Mouse (Mus musculus): ENCODE results near the gene Igfbp1. TPM values are rescaled to one million over a fixed set of nuclear protein-coding genes. Genes with fewer than 3 reads are reported as not detected.
A peak's percentile ranks its signal among the peaks of the same experiment; 100 is the strongest.
"Not testable (repeated sequence)": the region's sequence is repeated elsewhere in the genome, so short reads cannot be mapped to it uniquely, and the experiment has no call there.

Igfbp1 gene
- total RNA-seq, 2 experiments from 2014 or later: not detected

GRCm38 (mm10) chr11:7193134-7193533 is 4.4 kb upstream of the Igfbp1 start:
- intact Hi-C loops (cut with DNase I): no loop called here
- no peak for DNase-seq (ENCODE audit: low spot score in 2 of 2)

GRCm38 (mm10) chr11:7194432-7195311 is 2.9 kb upstream of the Igfbp1 start:
- intact Hi-C loops (cut with DNase I): no loop called here
- no peak for DNase-seq (ENCODE audit: low spot score in 2 of 2)

GRCm38 (mm10) chr11:7195312-7195685 is 2.3 kb upstream of the Igfbp1 start:
- no peak for DNase-seq (ENCODE audit: low spot score in 2 of 2)
- intact Hi-C loops (cut with DNase I): no loop called here

GRCm38 (mm10) chr11:7198006-7198405 is 424 bp downstream of the Igfbp1 start:
- no peak for DNase-seq (ENCODE audit: low spot score in 2 of 2)
- intact Hi-C loops (cut with DNase I): no loop called here

- intact Hi-C loops (cut with DNase I): no loop called here
- DNase-seq (ENCODE audit: low spot score in 2 of 2): no peak
Measured at GRCm38 (mm10) chr11:7198481-7199256, 1.1 kb downstream of the Igfbp1 start.

- intact Hi-C loops (cut with DNase I): loop anchor here (5.0 kb wide), 1 partner anchor 543 kb away; the partner anchor contains the start of gene Ramp3
Measured at GRCm38 (mm10) chr11:7199736-7200392, 2.3 kb downstream of the Igfbp1 start.

GRCm38 (mm10) chr11:7200393-7200783 is 2.8 kb downstream of the Igfbp1 start:
- intact Hi-C loops (cut with DNase I): loop anchor here (5.0 kb wide), 1 partner anchor 543 kb away; the partner anchor contains the start of gene Ramp3
- no peak for DNase-seq (ENCODE audit: low spot score in 2 of 2)

More at GRCm38 (mm10) chr11:7199736-7200392, 2.3 kb downstream of the Igfbp1 start:
- peak; percentile 52 to 74 for DNase-seq (ENCODE audit: low spot score in 2 of 2)

GRCm38 (mm10) chr11:7202206-7202605 is 4.6 kb downstream of the Igfbp1 start:
- DNase-seq (ENCODE audit: low spot score in 2 of 2): no peak
- intact Hi-C loops (cut with DNase I): loop anchor here (5.0 kb wide), 1 partner anchor 545 kb away; the partner anchor contains the start of gene Ramp3

GRCm38 (mm10) chr11:7203846-7204245 is 6.3 kb downstream of the Igfbp1 start:
- intact Hi-C loops (cut with DNase I): loop anchor here (5.0 kb wide), 1 partner anchor 547 kb away; the partner anchor contains the start of gene Ramp3
- no peak for DNase-seq (ENCODE audit: low spot score in 2 of 2)

- intact Hi-C loops (cut with DNase I): loop anchor here (2.0 to 10.0 kb wide), 3 partner anchors 357 to 1092 kb away; no protein-coding TSS in a partner anchor
- DNase-seq (ENCODE audit: low spot score in 2 of 2): peak; percentile 77 to 80
Measured at GRCm38 (mm10) chr11:7210343-7210742, 12.8 kb downstream of the Igfbp1 start.

- DNase-seq (ENCODE audit: low spot score in 2 of 2): no peak
- intact Hi-C loops (cut with DNase I): loop anchor here (2.0 to 10.0 kb wide), 3 partner anchors 356 to 1092 kb away; no protein-coding TSS in a partner anchor
Measured at GRCm38 (mm10) chr11:7211211-7211610, 13.6 kb downstream of the Igfbp1 start.

- intact Hi-C loops (cut with DNase I): loop anchor here (5.0 to 10.0 kb wide), 2 partner anchors 355 to 923 kb away; no protein-coding TSS in a partner anchor
- no peak for DNase-seq (ENCODE audit: low spot score in 2 of 2)
Measured at GRCm38 (mm10) chr11:7212126-7212798, 14.7 kb downstream of the Igfbp1 start.

GRCm38 (mm10) chr11:7213161-7213500 is 15.5 kb downstream of the Igfbp1 start:
- no peak for DNase-seq (ENCODE audit: low spot score in 2 of 2)
- intact Hi-C loops (cut with DNase I): loop anchor here (5.0 to 10.0 kb wide), 2 partner anchors 354 to 922 kb away; no protein-coding TSS in a partner anchor

- intact Hi-C loops (cut with DNase I): loop anchor here (1.0 to 10.0 kb wide), 5 partner anchors 125 to 1090 kb away; no protein-coding TSS in a partner anchor
- peak; percentile 87 to 90 for DNase-seq (ENCODE audit: low spot score in 2 of 2)
Measured at GRCm38 (mm10) chr11:7213501-7214341, 16.1 kb downstream of the Igfbp1 start, which contains the start of gene Igfbp3. TSS of gene Igfbp3 (minus strand) at chr11:7213923.

GRCm38 (mm10) chr11:7214342-7214660 is 16.7 kb downstream of the Igfbp1 start:
- peak in 1 of 2 experiments; percentile 32 for DNase-seq (ENCODE audit: low spot score in 2 of 2)
- intact Hi-C loops (cut with DNase I): loop anchor here (1.0 to 10.0 kb wide), 5 partner anchors 124 to 1089 kb away; no protein-coding TSS in a partner anchor

GRCm38 (mm10) chr11:7214761-7215160 is 17.2 kb downstream of the Igfbp1 start:
- peak; percentile 71 to 84 for DNase-seq (ENCODE audit: low spot score in 2 of 2)
- intact Hi-C loops (cut with DNase I): loop anchor here (1.0 to 10.0 kb wide), 6 partner anchors 124 to 1191 kb away; no protein-coding TSS in a partner anchor

GRCm38 (mm10) chr11:7215703-7216102 is 18.1 kb downstream of the Igfbp1 start:
- intact Hi-C loops (cut with DNase I): loop anchor here (1.0 to 10.0 kb wide), 4 partner anchors 123 to 1190 kb away; no protein-coding TSS in a partner anchor
- peak; percentile 67 to 71 for DNase-seq (ENCODE audit: low spot score in 2 of 2)

GRCm38 (mm10) chr11:7221826-7222225 is 24.2 kb downstream of the Igfbp1 start:
- intact Hi-C loops (cut with DNase I); DNase-seq (ENCODE audit: low spot score in 2 of 2): not testable (repeated sequence)
